Mouse (Mus musculus): ENCODE measurements around the gene Gabpb1.

GRCm38 (mm10) chr2:126668621-126669252 lies 7.4 kb downstream of the Gabpb1 start:
- TF ChIP-seq POLR2A (IDR thresholded peaks at IDR 0.05; ENCODE audit: low read depth, low read length), result no peak
- TF ChIP-seq CTCF (IDR thresholded peaks at IDR 0.05; ENCODE audit: borderline replicate concordance, insufficient read depth, low read length), result no peak
